Mouse (Mus musculus) midbrain, embryonic 12.5 days (tissue): ENCODE measurements at regions not wholly inside any gene's neighbourhood (a gene's known extent, or its start where the extent isn't known, plus 50 kb on each side); places are given as distances from the start of the nearest gene placed in this dataset.

ENCODE experiments used
- ATAC-seq: fragments of 200-750 bp; cut with Nextera tagmentation; 2 replicates; pipeline ENCODE4 v1.8.0; 2017; ENCODE audit warnings: low read depth, moderate TSS enrichment, moderate library complexity; ENCODE audit not compliant: low FRiP score
- H3K27ac ChIP-seq: fragments of 300-500 bp; sonication (generic); replicated peaks from 2 replicates; pipeline ENCODE4 v1.5.1; 2016; ENCODE audit warnings: mild to moderate bottlenecking
- H3K27me3 ChIP-seq: fragments of 300-500 bp; sonication (generic); 2 replicates; pipeline ENCODE4 v1.6.1; 2016; ENCODE audit warnings: mild to moderate bottlenecking
- H3K36me3 ChIP-seq: fragments of 300-500 bp; sonication (generic); 2 replicates; pipeline ENCODE4 v1.6.1; 2016
- H3K4me1 ChIP-seq: fragments of 300-500 bp; sonication (generic); 2 replicates; pipeline ENCODE4 v1.6.1; 2016
- H3K4me2 ChIP-seq: fragments of 300-500 bp; sonication (generic); replicated peaks from 2 replicates; pipeline ENCODE4 v1.6.1; 2016; ENCODE audit warnings: mild to moderate bottlenecking, moderate library complexity
- H3K4me3 ChIP-seq: fragments of 300-500 bp; sonication (generic); 2 replicates; pipeline ENCODE4 v1.5.1; 2016; ENCODE audit warnings: mild to moderate bottlenecking
- H3K9ac ChIP-seq: fragments of 300-500 bp; sonication (generic); replicated peaks from 2 replicates; pipeline ENCODE4 v1.6.1; 2016; ENCODE audit warnings: mild to moderate bottlenecking, moderate library complexity
- H3K9me3 ChIP-seq: fragments of 300-500 bp; sonication (generic); 2 replicates; pipeline ENCODE4 v1.6.1; 2016; ENCODE audit warnings: mild to moderate bottlenecking
- WGBS: fragments of 180-500 bp; shearing (Covaris S2); methylation state at CpG from one replicate; pipeline ENCODE4 v1.1.7; 2016; 5-methylcytosine and 5-hydroxymethylcytosine counted together

DNA sequence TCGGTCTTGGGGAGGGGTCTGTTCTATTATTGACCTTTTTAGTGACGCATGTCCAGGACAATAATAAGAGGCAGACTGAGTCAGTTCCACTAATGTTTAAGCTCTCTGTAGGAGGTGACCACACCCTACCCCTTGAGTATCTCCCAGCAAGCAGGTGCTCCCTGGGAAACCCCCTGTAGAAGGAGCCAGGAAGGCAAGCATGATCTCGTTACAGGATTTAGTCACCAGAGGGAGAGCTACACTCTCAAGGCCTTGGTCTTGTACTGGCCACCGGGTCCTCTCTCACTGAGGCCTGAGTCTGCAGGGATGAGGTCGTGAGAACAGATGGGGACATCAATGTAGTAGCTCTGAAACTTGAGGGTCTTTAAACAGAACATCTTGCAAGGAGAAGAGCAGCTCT lies 55.3 kb upstream of the Ccnd2 start:
- H3K9me3 ChIP-seq, result no peaks in the 10 kb centered on the region
- no peak overlapping the region for H3K4me2 ChIP-seq
- WGBS, result 78% methylated on average over 5 of the region's 5 CpGs
- no peaks in the 10 kb centered on the region for H3K36me3 ChIP-seq
- no peaks in the 10 kb centered on the region for H3K4me1 ChIP-seq
- no peak overlapping the region for H3K4me3 ChIP-seq
- no peak overlapping the region for H3K27ac ChIP-seq
- H3K27me3 ChIP-seq, result no peaks in the 10 kb centered on the region
- no peak overlapping the region for H3K9ac ChIP-seq
- ATAC-seq, result no peak

DNA sequence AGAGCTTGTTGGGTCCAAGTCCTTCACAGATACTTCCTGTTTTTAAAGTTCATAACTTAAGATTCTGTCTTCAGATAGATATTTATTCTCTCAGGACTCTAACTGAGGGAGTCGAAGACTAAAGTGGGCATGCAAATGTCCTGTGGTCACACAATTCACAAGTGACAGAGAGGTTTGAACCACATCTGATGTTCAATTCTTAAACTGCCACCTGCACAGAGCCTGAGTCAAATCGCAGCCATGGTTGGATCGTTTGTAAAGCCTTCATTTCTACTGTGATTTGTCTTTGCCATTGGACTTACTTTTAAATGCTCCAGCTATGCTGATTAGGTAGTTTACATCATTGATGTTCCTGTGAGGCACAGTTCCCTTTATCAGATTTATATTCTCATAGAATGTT lies 61.4 kb upstream of the Ccnd2 start:
- H3K36me3 ChIP-seq, result no peaks in the 10 kb centered on the region
- ATAC-seq, result no peak
- no peak overlapping the region for H3K4me3 ChIP-seq
- H3K27ac ChIP-seq, result no peak overlapping the region
- H3K4me2 ChIP-seq, result no peak overlapping the region
- no peak overlapping the region for H3K9ac ChIP-seq
- H3K27me3 ChIP-seq, result no peaks in the 10 kb centered on the region
- H3K9me3 ChIP-seq, result no peaks in the 10 kb centered on the region
- WGBS, result 84% methylated on average over 3 of the region's 3 CpGs
- H3K4me1 ChIP-seq, result no peaks in the 10 kb centered on the region

DNA sequence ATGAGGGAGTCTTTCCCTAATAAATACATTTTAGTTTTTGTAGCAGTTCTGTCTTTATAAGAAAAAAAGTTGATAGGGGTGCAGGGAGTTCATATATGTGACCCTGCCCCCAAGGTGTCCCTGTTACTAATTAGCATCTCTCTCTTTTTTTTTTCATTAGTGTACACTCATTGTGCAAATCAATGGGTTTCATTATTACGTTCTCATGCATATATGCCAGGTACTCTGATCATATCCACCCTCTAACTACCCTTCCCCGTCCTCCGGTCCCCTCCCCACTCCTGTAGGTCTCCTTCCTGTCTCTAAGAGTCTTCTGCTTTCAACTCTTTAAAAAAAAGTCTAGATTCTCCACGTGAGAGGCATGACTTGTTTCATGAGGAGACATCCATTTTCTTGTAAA lies 63.9 kb upstream of the Ccnd2 start:
- no peak overlapping the region for H3K4me3 ChIP-seq
- no peaks in the 10 kb centered on the region for H3K36me3 ChIP-seq
- H3K4me2 ChIP-seq, result no peak overlapping the region
- ATAC-seq, result no peak
- no peaks in the 10 kb centered on the region for H3K9me3 ChIP-seq
- no peak overlapping the region for H3K9ac ChIP-seq
- H3K27ac ChIP-seq, result no peak overlapping the region
- 79% methylated on average over 4 of the region's 4 CpGs for WGBS
- H3K27me3 ChIP-seq, result no peaks in the 10 kb centered on the region
- no peaks in the 10 kb centered on the region for H3K4me1 ChIP-seq

DNA sequence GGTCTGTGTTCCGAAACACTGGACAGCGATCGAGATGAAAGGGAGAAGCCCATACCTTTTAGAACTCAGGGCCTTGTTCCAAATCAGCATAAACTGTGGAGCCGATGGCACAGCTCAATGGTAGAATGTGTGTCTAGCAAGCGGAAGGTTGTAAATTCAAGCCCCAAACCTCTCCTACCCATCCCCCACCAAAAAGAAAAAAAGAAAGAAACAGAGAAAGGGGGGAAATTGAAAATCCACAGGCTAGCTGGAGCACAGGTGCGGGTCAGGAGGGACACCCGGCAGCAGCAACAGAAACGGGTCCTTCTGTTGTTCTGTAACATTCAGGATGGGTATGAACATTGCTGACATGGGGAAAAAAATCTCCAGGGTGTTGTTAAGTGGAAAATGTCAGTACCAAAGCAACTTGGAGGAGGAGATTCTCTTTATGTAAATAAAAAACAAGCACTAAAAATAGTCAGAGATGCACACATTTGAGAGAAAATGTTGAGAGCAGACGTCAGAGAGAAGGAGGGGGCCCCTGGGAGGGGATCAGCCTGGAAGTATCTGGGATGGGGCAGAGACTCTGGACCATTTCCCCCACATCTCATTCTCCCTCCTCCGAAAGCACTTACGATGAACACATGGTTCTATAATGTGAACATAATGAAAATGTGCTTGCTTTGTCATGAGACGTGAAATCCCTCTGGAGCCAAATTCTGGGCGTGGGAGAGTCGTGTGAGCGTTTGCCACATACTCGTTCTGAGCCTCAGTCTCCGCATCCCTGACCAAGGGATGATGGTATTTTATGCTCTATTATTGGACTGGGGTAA lies 66.8 kb upstream of the Ccnd2 start:
- WGBS, result 81% methylated on average over 17 of the region's 17 CpGs
- no peak overlapping the region for H3K9ac ChIP-seq
- no peaks in the 10 kb centered on the region for H3K36me3 ChIP-seq
- no peak overlapping the region for H3K27ac ChIP-seq
- no peak overlapping the region for H3K4me2 ChIP-seq
- no peak overlapping the region for H3K4me3 ChIP-seq
- no peaks in the 10 kb centered on the region for H3K9me3 ChIP-seq
- no peaks in the 10 kb centered on the region for H3K4me1 ChIP-seq
- no peaks in the 10 kb centered on the region for H3K27me3 ChIP-seq
- ATAC-seq, result no peak

DNA sequence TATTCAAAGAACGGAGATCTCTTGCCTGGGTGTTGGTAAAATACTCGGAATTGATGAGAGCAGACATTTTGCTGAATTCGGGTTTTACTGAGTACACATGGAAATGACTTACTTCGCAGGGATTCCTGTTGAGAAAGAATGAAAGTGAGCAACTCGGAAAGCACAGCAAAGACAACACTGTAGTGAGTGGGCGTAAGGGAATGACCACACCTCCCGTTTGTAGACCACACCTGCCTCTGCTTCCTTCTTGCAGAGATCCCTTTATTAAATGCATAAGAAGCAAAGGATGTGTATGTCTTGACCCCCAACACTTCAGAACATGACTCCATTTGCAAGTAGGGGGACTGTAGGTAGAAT lies 67.4 kb upstream of the Ccnd2 start:
- whole genome bisulfite sequencing, result 88% methylated on average over 7 of the region's 7 CpGs
- ATAC-seq, result no peak
- H3K4me1 ChIP-seq, result no peaks in the 10 kb centered on the region

DNA sequence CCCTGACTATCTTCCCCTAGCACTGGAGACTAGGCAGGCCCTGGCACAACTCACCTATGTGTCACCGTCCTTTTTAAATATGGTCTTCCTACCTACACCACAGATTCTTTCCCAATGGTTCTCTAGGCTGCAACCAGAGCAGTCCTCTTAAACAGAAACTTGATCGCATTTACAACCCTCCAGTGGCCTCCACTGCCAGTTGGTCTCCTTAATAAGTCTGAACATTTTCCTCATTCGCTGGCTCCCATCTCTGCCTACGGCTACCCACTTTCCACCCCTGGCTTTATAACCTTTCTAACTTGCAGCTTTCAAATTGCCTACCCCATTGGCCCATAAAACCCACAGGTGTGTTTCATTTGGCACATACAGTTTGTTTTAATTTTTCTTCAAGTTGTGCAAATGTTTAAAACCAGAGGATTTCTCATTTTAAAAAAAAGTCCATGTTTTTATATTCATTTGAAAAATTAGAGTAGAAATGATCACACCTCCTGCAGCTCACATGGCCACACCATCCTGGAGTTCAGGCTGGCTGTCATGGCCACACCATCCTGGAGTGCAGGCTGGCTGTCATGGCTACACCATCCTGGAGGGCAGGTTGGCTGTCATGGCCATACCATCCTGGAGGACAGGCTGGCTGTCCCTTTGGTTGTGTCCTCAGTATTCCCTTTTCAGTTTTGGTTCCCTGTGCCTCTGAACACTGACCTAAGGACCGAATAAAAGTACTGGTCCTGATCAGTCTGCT lies 74.4 kb upstream of the Ccnd2 start:
- 87% methylated on average over 5 of the region's 5 CpGs for WGBS
- no peaks in the 10 kb centered on the region for H3K27me3 ChIP-seq
- no peak overlapping the region for H3K4me2 ChIP-seq

More for the DNA sequence above, 67.4 kb upstream of the Ccnd2 start:
- no peaks in the 10 kb centered on the region for H3K27me3 ChIP-seq
- H3K9ac ChIP-seq, result no peak overlapping the region
- no peak overlapping the region for H3K4me2 ChIP-seq
- H3K27ac ChIP-seq, result no peak overlapping the region
- H3K9me3 ChIP-seq, result no peaks in the 10 kb centered on the region
- no peak overlapping the region for H3K4me3 ChIP-seq
- H3K36me3 ChIP-seq, result no peaks in the 10 kb centered on the region

DNA sequence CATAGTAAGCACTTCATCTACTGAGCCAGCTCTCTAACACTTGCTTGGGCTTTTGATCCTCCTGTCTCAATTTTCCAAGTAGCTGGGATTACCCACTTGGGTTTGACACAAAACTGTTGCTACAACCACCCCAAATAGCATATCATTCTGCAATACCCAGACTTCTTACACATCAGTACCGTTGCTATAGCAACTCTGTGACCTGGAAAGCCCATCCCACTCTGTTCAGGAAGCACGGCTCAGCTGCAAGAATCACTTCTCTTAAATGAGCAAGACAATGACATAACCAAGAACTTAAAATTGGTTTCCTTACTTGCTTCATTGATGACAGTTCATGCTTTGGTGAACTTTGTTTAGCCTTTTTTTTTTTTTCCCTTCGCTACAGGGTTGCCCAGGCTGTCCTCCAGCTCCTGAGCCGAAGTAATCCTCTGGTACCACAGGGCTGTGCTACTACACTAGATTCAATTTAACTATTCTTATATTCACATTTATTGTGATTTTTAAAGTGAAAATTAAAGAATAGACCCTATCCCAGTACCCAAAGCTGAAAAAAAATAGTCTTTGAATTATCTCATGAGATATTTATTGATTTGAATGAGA lies 84.6 kb upstream of the Ccnd2 start:
- WGBS, result 64% methylated on average over 4 of the region's 4 CpGs
- ATAC-seq, result no peak

More for the DNA sequence above, 74.4 kb upstream of the Ccnd2 start:
- Histone ChIP-seq H3K27ac (no peak overlapping the region), H3K4me3 (no peak overlapping the region), H3K9me3 (no peaks in the 10 kb centered on the region), H3K9ac (no peak overlapping the region), H3K4me1 (no peaks in the 10 kb centered on the region), H3K36me3 (no peaks in the 10 kb centered on the region)
- no peak for ATAC-seq

DNA sequence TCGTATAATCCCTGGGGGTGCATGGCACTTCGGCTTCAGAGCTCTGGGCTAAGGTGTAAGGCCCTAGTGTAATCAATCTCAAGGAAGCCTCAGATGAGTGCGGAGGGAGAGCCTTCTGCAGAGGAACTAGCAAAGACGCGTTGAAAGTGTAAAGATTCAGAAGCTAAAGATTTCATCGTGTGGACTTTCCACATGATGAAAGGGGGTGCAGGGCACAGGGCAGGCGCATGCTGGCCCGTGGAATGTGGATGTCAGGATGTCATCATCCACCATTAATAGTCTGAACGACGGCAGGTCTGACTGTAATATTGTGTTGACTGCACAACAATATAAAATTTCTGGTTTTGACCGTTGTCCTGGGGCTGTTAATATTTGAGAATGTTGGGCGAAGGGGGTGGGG lies 85.2 kb upstream of the Ccnd2 start:
- no peak overlapping the region for H3K4me3 ChIP-seq
- ATAC-seq, result no peak
- no peak overlapping the region for H3K27ac ChIP-seq
- peaks cover 4% of the 10 kb centered on the region; the same call in 1 of the 2 replicates for H3K4me1 ChIP-seq
- H3K36me3 ChIP-seq, result no peaks in the 10 kb centered on the region
- no peak overlapping the region for H3K4me2 ChIP-seq
- no peak overlapping the region for H3K9ac ChIP-seq
- H3K27me3 ChIP-seq, result no peaks in the 10 kb centered on the region; the same call in 1 of the 2 replicates
- WGBS, result 88% methylated on average over 12 of the region's 12 CpGs
- 0 out of 2 replicates have a peak, but pooled peaks cover 5% of the 10 kb centered on the region for H3K9me3 ChIP-seq

More for the DNA sequence above, 84.6 kb upstream of the Ccnd2 start:
- H3K4me3 ChIP-seq, result no peak overlapping the region
- H3K27ac ChIP-seq, result no peak overlapping the region
- H3K4me2 ChIP-seq, result no peak overlapping the region
- H3K4me1 ChIP-seq, result peaks cover 4% of the 10 kb centered on the region; the same call in 1 of the 2 replicates
- 0 out of 2 replicates have a peak, but pooled peaks cover 5% of the 10 kb centered on the region for H3K9me3 ChIP-seq
- no peak overlapping the region for H3K9ac ChIP-seq
- no peaks in the 10 kb centered on the region; the same call in 1 of the 2 replicates for H3K27me3 ChIP-seq
- no peaks in the 10 kb centered on the region for H3K36me3 ChIP-seq

DNA sequence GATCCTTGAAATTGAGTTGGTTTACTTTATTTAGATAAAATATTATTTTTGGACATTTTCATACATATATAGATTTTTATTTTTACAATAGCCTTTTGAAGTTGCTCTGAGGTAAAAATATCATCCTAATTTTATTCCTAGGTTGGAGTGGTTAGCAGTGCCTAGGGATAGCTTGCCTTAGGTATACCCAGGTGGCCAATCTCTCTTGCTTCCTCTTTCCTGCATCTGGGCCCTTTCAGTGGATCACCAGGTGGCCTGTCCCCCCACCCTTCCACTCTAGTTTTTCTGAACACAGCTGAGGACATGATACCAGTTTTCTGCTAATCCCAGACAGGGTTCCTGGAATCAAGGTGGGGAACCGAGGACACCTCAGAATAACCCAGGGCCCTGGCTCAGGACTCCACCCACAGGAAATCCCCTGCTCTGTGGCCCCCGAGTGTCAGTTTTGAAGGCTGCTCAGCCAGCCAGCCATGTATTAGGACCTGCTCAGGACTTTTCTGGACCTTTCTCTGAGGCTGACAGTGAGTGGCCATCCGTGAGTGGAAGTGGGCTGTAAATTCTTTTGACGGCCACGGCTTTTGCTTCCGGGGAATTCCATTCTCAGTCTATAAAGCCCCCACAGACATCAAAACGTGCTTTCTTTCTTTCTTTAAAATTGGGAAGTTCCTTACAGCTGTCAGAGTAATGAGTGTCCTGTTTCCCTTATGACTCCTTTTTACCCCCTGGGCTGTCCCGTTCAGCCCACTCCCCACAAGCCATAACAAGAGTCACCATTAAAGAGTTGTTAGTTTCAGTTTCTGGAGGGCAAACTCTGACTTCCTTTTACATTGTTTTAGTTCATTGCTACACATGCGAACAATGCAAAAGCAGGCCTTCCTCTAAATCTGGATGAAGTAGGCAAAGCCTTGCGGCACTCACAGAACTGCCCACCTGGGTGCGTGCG lies 87.8 kb upstream of the Ccnd2 start:
- Histone ChIP-seq H3K4me3 (no peak overlapping the region), H3K9ac (no peak overlapping the region), H3K4me2 (no peak overlapping the region), H3K27ac (no peak overlapping the region), H3K36me3 (no peaks in the 10 kb centered on the region), H3K4me1 (peaks cover 4% of the 10 kb centered on the region; the same call in 1 of the 2 replicates), H3K9me3 (0 out of 2 replicates have a peak, but pooled peaks cover 3% of the 10 kb centered on the region), H3K27me3 (no peaks in the 10 kb centered on the region; the same call in 1 of the 2 replicates)
- no peak for ATAC-seq
- WGBS, result 77% methylated on average over 12 of the region's 12 CpGs

DNA sequence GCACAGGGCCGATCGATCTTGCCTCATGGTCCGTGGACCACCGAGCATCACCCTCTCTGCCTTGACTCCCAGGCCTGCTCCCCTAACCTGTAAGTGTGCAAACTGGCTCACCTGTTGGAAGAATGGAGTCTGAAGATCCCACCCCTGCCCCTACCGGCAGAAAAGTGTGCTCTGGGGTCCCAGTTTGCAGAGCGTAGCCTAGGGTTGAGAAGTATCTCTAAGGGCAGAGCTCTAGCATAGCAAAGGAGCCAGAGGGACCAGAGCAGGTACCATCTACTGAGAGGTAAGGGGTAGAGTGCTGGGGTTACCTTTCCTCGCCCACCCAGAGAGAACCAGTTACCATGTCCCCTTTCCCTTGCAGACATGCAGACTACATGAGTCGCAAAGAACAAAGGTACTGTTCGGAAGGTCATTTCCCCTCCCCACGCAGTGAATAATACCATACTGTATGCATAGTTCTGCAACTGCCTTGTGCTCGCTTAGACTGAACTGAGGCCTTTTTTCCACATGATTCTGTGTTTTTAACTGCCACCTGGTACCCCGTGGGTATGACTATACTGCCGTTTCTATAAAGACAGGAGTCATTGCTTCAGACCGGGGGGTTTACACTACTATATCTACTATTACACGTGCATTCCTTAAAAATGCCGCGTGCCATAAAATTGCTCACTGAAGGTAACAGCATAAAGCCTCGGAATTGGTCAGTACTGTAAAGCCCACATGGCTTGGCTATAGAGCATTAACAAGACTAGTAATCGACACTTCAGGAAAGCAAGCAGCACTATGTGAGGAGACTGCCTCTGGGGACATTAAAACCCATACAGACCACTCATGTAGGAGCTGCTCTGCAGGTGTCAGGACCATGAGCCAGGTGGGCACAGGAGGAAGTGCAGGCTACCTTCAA lies 88.7 kb upstream of the Ccnd2 start:
- ATAC-seq, result no peak
- H3K36me3 ChIP-seq, result no peaks in the 10 kb centered on the region
- whole genome bisulfite sequencing, result 92% methylated on average over 19 of the region's 19 CpGs

More for the DNA sequence above, 88.7 kb upstream of the Ccnd2 start:
- no peak overlapping the region for H3K27ac ChIP-seq
- no peaks in the 10 kb centered on the region for H3K27me3 ChIP-seq
- H3K4me1 ChIP-seq, result peaks cover 4% of the 10 kb centered on the region; the same call in 1 of the 2 replicates
- H3K4me3 ChIP-seq, result no peak overlapping the region
- H3K9ac ChIP-seq, result no peak overlapping the region
- H3K4me2 ChIP-seq, result no peak overlapping the region
- H3K9me3 ChIP-seq, result no peaks in the 10 kb centered on the region
